Mouse (Mus musculus): ENCODE results near the gene Cd96. TPM values are rescaled to one million over a fixed set of nuclear protein-coding genes. Genes with fewer than 3 reads are reported as not detected.

Gene Cd96
- polyA plus RNA-seq, 1 experiment: 0.15 TPM

DNA sequence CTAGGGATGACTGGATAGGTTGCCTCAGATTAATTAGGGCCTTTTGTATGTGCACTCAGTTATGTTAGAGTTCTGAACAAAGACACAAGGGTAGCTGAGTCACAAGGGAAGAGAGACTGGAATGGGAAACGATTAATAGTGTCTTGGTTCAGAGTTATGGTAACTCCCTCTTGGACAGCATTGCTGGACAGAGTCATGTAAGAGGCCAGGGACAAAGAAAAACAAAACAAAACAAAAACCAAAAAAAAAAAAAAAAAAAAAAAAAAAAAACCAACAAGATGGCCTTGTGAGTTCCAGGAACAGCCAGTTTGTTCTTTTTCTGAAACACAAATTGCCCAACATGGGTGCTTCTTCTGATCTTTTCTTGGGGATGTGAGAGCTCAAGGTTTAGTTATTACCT, 133.8 kb downstream of the Cd96 start:
- no peak for DNase-seq (ENCODE audit: low read depth)

Other genes with a start within 250 kb of the Cd96 start
- gene Phldb2, start 166.7 kb downstream of the Cd96 start, polyA plus RNA-seq (2012; rRNA removed): 9.6 and 11.4 TPM in 2 replicates
- gene Plcxd2, start 110.0 kb downstream of the Cd96 start, polyA plus RNA-seq (2012; rRNA removed): 0.50 and 0.74 TPM in 2 replicates
- gene Gm4737, start 34.8 kb upstream of the Cd96 start, polyA plus RNA-seq (2012; rRNA removed): 22.1 and 23.6 TPM in 2 replicates